Mouse (Mus musculus): Measurements from ENCODE around the gene Chchd1.

The Chchd1 gene

DNA sequence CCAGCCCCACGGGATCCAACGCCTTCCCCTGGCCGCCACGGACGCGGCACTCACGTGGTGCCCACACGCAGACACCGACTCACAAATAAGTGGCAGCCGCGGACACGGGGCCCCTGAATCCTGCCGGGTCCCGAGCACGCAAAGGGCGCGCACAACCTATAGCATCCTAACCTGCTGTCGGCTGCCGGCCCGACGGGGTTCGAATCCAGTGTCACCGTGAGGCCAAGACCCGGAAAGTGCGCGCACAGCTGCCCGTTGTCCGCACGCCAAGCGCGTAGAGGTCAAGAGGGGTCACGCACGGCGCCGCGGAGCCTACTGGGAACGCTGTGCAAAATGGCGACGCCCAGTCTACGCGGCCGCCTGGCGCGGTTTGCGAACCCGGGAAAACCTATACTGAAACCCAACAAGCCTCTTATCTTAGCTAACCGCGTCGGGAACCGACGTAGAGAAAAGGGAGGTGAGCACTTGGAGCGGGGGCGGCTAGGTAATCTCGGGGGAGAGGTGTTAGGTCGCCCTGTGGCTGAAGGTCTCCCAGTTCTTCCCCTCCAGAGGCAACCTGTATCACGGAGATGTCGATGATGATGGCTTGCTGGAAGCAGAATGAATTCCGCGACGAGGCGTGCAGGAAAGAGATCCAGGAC is at the start of gene Chchd1:
Gene Chchd1, plus strand, starts transcription at position 266 of the 641 bp plus-strand sequence.
- peak; percentile 94 for DNase-seq (ENCODE audit: low spot score)

DNA sequence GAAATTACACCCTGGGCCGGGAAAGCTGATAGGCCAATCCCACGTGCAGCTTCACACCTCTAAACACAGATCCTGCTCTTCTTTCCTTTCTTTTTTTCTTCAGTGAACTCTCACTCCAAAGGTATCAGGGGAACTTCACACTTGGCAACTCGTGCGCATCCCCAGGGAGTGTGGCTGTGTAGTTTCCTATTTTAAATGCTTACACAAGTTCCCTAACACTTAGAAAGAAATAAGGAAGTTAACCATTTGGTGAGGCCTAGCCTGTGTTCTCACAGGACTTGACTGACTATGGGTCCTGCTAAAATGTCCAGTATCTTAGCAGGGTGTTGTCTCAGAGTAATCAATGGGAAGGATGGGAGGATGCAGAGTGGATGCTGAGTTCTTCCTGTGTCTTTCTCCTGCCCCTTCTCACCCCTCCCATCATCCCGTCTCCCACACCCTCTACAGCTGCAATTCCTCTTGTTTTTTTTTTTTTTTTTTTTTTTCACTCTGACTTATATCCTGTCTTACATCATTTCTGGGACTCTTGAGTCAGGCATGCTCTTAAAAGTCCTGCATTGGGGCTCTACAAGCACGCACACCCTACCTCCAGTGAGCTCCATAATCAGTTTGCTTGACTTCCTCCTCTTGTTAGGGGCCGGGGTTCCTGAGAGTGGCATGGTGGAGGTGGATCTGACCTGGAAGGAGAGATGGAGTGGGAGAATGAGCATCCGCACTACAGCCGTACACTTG is 48.0 kb upstream of the Chchd1 start:
- no peak for DNase-seq (ENCODE audit: low spot score)

DNA sequence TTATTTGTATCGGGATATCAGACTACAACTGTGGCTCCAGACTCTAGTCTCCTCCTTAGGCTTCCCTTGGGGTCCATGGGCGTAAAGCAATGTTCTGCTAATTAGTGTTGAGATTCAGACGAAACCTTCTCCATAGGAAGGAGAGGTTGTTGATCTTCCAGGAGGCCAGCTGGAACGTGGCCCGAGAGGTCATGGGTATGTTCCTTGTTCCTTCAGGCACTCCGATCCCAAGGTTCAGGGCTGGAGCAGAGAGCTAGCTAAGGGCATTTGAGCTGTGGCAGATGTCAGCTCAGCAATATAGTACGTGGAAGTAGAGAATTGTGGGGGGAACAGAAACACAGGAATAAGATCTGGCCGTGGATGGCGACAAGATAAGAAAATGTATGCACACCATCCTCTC is 47.1 kb upstream of the Chchd1 start:
- DNase-seq (ENCODE audit: low spot score): no peak

DNA sequence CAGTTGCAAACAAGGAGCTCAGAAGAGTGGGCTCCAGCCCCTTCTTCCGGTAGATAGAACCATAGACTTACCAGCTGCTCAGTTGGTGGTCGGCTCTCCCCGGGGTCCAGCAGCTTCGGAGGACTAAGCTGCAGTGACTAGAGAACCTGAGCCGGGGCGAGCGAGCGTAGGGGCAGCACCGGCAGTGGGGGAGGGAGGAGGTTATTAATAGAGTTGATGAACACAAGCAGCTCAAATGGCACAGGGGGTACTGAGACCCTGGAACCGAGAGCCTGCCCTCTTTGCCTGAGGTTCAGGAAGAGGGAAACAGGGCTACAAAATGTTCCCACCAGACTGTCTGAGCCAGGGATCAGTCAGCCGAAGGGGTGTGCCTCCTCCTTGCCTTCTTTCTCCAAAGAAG is 46.4 kb upstream of the Chchd1 start, which contains the start of gene Myoz1:
Gene Myoz1, minus strand, starts transcription at position 180 of the 400 bp plus-strand sequence.
- no peak for DNase-seq (ENCODE audit: low spot score)

DNA sequence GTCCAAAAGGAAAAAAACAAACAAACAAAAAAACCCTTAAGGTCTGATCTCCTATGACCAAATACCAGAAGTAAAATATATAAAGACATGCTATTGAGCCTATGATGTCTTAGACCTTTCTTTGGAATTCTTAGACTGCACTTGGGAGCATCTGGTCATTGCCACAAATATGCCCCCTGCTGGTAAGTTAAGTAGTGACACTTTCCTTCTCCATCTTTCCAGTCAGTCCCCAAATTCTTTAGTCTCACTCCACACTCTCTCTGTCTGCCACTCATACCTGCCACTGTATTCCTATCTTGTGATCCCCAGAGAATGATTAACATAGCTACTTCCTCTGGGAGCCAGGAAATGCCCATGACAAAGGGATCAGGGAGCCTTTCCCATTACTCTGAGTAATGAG is 44.5 kb upstream of the Chchd1 start:
- no peak for DNase-seq (ENCODE audit: low spot score)

DNA sequence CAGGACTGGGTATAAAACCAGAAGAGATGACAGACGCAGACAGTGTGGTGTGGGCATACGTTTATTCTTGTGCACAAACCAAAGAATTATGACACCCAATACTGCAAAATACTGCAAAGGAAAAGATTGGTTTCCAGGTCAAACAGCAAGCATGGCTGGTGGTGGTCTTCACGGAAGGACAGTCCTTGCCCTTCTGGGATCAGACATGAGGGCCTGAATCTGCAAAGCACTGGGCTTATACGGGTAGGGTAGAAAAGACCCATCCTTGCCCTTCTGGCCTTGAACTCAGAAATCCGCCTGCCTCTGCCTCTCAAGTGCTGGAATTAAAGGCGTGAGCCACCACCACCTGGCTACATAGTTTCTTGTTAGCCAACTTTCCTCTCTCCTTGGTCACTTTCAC is 43.9 kb upstream of the Chchd1 start:
- no peak for DNase-seq (ENCODE audit: low spot score)

DNA sequence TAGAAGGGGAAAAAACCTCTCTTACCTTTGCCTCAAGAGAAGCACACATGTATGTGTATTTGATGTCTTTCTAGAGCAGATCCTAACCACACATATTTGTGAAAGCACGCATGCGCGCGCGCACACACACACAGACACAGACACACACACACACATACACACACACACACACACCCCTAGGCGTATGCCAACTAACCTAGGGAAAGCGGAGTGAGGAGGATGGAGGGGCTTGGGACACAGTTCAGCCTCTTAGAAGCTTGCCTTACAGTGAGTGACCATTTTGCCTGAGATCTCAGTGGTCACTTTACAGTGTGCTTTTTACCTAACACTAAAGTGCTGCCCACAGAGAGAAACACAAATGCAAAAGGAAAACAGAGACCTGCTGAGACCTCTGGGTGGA is 43.1 kb upstream of the Chchd1 start:
- no peak for DNase-seq (ENCODE audit: low spot score)

DNA sequence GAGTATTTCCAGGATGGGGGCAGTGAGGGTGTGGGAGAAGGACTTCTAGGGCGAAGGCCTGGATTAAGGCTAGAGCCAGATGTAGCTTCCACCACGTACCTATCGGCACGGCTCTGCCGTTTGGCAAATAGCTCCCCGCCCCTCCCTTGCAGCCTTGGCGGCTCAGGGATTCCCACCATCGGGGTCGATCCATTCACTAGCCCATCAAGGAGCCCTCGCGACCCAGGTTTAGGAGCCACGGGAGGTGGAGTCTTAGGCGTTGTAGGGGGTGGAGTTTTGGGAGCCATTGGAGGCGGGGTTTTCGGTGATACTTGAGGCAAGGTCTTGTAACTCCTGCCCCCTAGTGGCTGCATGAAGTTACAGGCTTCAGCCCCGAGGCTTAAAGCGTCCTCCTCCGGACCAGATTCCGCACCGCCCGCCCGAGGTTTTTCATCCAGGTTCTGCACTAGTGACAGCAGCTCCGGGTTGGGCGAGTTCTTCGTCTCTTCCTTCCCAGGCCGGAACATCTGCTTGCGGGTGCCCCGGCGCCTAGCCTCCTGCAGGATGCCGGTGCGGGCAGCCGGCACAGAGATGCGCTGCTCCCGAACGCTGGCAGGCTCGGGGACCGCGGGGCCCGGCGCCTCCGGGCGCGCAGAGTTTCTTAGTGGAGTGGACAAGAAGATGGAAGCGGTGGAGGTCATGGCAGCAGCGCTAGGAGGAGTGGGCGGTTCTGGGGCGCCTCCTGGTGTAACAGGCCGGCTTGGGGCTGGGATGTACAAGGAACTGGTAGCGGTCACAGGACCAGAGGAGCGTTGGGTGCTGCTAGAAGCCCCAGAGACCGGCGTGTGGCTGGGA is 41.8 kb upstream of the Chchd1 start:
- DNase-seq (ENCODE audit: low spot score): peak; percentile 80

DNA sequence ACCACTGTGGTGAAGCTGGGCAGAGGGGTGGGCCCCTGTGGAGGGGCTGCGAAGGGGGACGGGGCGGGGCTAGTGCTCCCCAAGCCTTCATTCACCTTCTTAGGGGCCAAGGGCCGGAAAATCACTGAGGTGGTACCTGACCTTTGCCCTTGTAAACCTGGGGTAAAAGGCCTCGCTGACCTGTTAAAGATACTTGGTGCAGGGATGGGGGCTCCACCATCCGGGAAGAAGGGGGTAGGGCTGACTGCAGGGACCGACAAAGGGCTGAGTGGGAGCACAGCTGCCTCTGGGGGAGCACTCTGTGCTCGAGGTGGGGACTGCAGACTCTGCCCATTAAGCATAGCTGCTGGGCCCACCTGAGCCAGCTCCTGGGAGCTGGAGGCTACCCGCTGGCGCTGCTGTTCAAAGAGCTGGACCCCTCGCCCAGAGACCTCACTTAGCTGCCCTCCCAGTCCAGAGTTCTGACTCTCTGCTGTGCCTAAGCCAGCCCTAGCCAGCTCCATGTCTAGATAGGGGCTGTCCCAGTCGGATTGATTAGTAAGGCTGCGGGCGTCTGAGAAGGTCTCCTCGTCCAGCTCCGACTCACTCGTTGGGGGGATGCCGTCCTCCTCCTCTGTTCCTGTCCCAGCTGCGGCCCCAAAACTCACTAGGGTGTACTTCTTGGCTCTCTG is 41.0 kb upstream of the Chchd1 start:
- DNase-seq (ENCODE audit: low spot score): no peak

DNA sequence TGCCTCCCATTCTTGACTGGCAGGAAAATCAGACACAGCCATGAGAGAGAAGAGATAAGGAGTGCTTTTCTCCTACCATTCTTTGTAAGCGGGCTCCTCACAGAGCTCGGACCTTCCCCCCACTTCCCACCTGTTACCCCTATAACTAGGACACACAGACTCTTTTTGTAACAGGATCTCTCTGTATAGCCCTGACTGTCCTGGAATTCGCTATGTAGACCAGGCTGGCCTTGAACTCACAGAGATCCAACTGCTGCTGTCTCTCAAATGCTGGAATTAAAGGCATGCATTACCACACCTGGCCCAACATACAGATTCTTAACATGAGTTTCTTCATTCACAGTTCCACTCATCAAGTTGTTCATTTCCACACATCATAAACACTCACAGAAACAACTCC is 40.1 kb upstream of the Chchd1 start:
- DNase-seq (ENCODE audit: low spot score): no peak

DNA sequence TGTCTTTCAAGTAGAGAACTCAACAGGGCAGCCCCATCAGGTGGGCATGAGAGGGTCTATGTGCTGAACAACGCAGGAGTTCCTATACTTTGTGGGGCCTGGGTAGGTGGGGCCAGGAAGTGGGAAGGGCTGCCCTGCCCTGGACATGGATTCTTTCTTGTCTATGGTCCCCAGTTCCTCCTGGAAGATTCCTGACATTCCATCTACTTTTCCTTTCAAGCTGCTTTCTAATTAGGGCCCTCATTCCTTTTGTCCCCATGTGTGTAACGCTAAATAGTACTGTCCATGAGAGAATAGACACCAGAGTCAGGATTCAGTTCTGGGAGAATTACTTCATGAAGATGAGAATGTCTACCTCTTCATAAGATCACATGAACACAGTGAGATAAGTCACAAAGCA is 39.2 kb upstream of the Chchd1 start:
- no peak for DNase-seq (ENCODE audit: low spot score)

DNA sequence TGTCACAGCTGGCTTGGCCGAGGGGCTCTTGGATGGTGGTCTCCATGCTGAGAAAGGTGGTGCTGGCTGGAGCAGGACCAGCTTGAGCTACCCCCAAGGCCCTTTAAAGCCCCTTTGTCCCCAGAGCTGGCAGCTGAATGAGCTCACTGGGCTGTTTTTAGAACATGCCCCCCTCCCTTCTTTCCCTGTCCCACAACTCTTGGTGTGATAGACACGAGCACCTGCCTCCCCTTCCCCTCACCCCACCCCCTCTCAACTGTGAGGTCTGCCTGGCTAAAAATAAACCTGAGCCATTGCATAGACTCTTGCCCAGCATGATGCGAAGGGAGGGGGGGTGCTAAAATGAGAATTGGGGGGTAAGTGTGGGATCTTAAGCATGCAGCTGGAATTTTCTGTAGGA is 38.4 kb upstream of the Chchd1 start:
- DNase-seq (ENCODE audit: low spot score): no peak

DNA sequence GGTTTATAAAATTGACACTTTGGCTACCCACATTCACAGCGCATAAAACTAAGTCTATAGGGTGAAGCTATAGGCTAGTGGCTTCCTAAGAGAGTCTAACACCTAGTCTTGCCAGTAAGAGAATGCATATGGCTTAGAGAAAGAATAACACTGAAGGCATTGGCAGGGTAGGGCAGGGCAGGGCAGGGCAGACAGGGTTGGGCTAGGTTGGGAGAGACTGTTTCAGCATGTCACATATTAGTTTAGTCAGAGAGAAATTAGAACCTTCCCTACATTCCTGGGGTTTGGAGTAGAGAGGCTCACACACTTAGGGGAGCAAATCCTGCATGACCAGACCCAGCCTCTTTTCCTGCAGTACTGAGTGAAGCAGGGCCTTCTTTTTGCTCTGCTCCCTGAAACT is 35.3 kb upstream of the Chchd1 start:
- DNase-seq (ENCODE audit: low spot score): no peak

DNA sequence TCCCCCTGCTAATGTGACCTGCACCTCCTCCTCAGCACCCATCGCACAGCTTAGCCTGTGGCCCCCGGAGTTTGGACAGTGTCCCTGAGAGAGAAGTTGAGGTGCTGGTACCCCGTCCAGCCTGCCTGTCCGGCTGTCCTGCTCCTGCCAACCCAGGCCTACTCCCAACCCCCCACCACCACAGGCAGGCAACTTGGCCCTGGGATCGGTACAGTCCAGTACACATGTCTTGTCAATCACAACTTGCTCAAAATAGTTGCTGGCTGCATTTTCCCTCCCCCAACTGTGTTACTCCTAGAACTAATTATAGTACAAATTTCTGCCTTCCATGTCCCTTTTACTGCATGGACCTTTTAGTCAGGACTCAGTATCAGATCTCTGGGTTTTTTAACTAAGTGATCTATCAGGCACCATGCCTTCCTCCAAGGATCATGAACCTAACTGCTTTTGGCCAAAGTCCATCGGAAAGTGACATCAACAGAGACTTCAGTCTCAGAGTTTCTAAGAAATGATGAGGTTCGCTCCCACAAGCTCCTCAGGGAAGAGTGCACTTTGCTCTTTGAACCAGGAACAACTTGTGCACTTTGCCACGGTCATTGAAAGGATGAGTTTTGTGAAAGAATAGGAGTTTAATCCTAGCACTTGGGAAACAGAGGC is 34.5 kb upstream of the Chchd1 start, which contains the start of gene Synpo2l:
Gene Synpo2l, minus strand, starts transcription at position 201 of the 657 bp plus-strand sequence.
- no peak for DNase-seq (ENCODE audit: low spot score)

DNA sequence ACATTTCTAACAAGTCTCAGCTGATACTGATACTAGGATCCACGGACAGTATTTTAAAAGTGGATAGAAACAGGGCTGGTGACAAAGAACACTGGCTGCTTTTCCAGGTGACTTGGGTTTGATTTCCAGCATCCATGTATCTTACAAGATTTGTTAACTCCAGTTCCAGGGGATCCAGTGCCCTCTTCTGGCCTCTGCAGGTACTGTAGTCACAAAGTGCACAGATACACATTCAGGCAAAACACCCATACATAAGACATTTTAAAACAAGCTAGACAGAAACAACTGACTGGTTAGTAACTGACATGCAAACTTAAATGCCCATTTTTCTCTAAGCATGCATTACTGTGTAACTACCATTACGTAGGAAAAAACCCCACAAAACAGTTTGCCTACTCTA is 29.8 kb upstream of the Chchd1 start:
- no peak for DNase-seq (ENCODE audit: low spot score)

DNA sequence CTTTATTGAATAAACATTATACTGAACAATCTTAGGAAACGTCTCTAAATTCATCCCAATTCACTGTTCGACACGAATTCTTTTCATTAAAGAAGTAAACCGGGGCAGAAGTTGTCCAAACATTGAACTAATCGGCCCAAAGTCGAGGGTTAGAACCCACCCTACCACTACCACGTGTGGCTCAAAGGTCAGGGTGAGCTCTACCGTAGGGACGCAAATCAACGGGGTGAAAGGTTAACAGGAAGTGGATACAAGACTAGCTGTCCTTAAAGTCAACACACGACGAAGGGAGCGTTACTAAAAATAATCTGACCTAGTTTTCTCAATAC is 29.1 kb upstream of the Chchd1 start:
- no peak for DNase-seq (ENCODE audit: low spot score)

DNA sequence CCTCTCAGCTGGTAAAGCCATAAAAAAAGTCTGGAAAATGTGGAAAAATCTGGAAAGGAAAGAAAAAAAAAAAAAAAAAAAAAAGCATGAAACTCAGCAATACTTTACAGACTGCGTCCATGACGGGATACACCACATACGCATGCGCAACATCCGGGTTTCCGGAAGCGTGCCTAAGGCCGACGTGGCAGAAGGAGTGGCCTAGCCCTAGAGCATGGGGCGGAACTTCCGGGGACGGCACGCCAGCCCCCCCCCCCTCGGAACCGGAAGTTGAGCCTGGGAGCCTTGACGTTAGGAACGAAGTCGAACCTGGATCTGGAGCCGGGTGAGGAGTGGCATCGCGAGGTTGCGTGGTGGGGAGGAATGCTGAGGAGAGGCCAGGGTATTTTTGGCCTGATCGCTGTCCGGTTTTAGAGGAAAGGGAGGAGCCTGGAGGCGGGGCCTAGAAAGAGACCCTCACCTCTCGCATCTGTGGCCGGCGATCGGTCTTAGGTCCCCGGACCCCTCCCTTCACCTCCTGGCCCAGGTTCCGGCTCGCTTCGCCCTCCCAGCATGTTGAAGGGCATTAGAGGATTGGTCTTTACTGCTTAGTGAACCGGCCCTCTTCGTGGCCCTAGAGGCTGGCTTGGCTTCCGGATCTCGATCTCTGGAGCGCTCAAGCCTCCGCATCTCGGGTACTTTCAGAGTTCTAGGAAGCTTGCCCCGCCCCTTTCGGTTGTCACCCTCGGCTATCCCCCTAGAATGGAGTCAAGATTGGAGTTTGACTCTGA is 28.6 kb upstream of the Chchd1 start, which contains the start of gene Sec24c:
Gene Sec24c, plus strand, starts transcription at position 245 of the 770 bp plus-strand sequence.
- peak; percentile 96 for DNase-seq (ENCODE audit: low spot score)

DNA sequence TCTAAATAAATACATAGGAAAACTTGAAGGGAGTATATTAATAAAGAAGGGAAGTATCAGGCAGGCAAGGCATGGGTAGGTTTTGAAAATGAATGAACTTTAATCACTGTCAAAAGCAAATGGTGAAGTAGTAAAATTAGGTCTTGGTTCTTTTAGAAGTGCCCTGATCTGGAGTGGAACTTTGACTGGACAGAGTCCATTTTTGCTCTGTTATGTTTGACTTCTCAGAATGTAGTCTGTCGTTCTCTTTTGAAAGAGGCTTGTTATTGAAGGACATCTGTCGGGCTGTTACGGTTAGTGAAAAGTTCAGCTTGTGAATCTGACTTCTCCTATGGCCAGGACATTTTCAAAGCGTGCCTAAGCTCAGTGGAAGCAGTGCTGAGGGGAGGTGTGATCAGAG is 24.9 kb upstream of the Chchd1 start:
- DNase-seq (ENCODE audit: low spot score): no peak

DNA sequence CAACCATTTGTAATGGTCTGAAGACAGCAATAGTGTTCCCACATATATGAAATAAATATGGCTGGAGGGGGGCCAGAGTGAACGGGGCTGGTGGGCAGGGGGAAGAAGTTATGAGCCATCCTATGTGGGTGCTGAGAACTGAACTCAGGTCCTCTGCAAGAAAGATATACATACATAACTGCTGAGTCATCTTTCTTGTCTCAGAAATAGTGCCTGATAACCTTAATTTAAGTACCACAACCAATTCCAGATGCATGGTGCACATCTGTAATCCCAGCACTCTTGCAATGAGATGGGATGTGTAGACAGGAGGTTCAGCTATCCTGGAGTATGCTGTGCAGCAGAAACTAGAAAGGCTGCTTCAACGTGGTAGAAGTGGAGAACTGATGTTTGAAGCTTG is 21.1 kb upstream of the Chchd1 start:
- no peak for DNase-seq (ENCODE audit: low spot score)

DNA sequence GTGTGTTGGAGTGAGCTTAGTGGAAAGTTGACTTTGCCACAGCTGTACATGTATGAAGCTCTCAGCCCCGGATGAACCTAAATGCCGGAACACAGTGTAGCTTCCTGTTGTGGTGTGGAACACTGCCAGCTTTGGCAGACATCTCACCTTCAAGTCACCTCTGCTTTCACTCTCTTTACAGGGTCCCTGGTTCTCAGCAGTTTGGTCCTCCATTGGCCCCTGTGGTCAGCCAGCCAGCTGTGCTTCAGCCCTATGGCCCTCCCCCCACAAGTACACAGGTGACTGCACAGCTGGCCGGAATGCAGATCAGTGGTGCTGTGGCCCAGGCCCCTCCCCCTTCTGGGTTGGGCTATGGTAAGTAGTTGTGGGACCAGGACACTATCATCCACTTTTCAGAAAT is 20.3 kb upstream of the Chchd1 start:
- DNase-seq (ENCODE audit: low spot score): no peak

DNA sequence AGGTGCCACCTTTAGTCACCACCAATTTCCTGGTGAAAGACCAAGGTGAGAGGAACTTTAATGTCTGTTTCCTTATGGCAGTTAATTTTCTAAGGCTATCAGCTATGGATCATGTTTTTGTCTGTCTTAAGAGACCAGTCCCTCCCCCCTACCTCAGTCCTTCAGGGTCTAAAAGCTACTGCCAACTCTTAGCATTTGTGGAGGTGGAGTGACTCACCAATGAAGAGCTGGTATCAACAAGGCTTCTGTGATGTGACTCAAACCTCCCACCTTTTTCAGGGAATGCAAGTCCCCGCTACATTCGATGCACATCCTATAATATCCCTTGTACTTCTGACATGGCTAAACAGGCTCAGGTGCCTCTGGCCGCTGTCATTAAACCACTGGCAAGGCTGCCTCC is 16.2 kb upstream of the Chchd1 start:
- no peak for DNase-seq (ENCODE audit: low spot score)

All from ovary, postnatal 10 days (tissue).